Mouse (Mus musculus) cortical plate, adult 2 months (tissue): ENCODE measurements around the gene Stn1. TPM values are rescaled to one million over a fixed set of nuclear protein-coding genes. Genes with fewer than 3 reads are reported as not detected.

Experiments
- H3K27ac ChIP-seq: fragments of 200-500 bp; 2 replicates; pipeline ENCODE4 v1.5.1; 2012; ENCODE audit warnings: low read length, control low read depth, inconsistent platforms; ENCODE audit not compliant: insufficient read depth
- H3K4me1 ChIP-seq: fragments of 200-500 bp; 2 replicates; pipeline ENCODE4 v1.6.1; 2011; ENCODE audit warnings: low read length; ENCODE audit not compliant: control insufficient read depth, insufficient read depth
- H3K4me3 ChIP-seq: fragments of 200-500 bp; 2 replicates; pipeline ENCODE4 v1.5.1; 2011; ENCODE audit warnings: mild to moderate bottlenecking, low read length, control low read depth; ENCODE audit not compliant: insufficient read depth
- CTCF ChIP-seq: fragments of 200-500 bp; IDR thresholded peaks from 2 replicates; pipeline ENCODE4 v1.5.1; 2011; ENCODE audit warnings: mild to moderate bottlenecking, control low read depth, low read length; ENCODE audit not compliant: insufficient read depth; ENCODE audit errors: extremely low read depth
- POLR2A ChIP-seq: fragments of 200-500 bp; IDR thresholded peaks from 2 replicates; pipeline ENCODE4 v1.6.1; 2011; ENCODE audit warnings: mild to moderate bottlenecking, low read length, control low read depth; ENCODE audit not compliant: insufficient read depth; ENCODE audit errors: extremely low read depth
- polyA plus RNA-seq: library from polyadenylated mRNA; depleted of rRNA; stranded (reverse); fragments of >200 nt; gene quantifications from 2 replicates; pipeline ENCODE4 v1.2.3, GENCODE M21; 2012

The Stn1 gene
- polyA plus RNA-seq, 1 experiment, result 19.5 TPM

- TF ChIP-seq POLR2A (no peak), CTCF (no peak)
- H3K27ac ChIP-seq, result no peak overlapping the region
- no peak overlapping the region for H3K4me3 ChIP-seq
- H3K4me1 ChIP-seq, result no peaks in the 10 kb centered on the region
Observed at GRCm38 (mm10) chr19:47511958-47512357, 25.3 kb downstream of the Stn1 start.

GRCm38 (mm10) chr19:47511294-47511675 is 26.0 kb downstream of the Stn1 start:
- no peak overlapping the region for H3K4me3 ChIP-seq
- no peak overlapping the region for H3K27ac ChIP-seq
- no peaks in the 10 kb centered on the region; the same call in 1 of the 2 replicates for H3K4me1 ChIP-seq
- no peak for TF ChIP-seq CTCF
- TF ChIP-seq POLR2A, result no peak

GRCm38 (mm10) chr19:47510473-47511293 is 26.6 kb downstream of the Stn1 start:
- Histone ChIP-seq H3K4me1 (no peaks in the 10 kb centered on the region; the same call in 1 of the 2 replicates), H3K27ac (no peak overlapping the region), H3K4me3 (no peak overlapping the region)
- TF ChIP-seq POLR2A (no peak), CTCF (no peak)

GRCm38 (mm10) chr19:47510135-47510472 is 27.2 kb downstream of the Stn1 start:
- H3K4me3 ChIP-seq, result no peak overlapping the region
- TF ChIP-seq CTCF, result no peak
- no peak for TF ChIP-seq POLR2A
- H3K27ac ChIP-seq, result no peak overlapping the region
- H3K4me1 ChIP-seq, result no peaks in the 10 kb centered on the region; the same call in 1 of the 2 replicates

- Histone ChIP-seq H3K27ac (no peak overlapping the region), H3K4me1 (no peaks in the 10 kb centered on the region; the same call in 1 of the 2 replicates), H3K4me3 (no peak overlapping the region)
- TF ChIP-seq POLR2A (no peak), CTCF (no peak)
Observed at GRCm38 (mm10) chr19:47508771-47509281, 28.5 kb downstream of the Stn1 start.

- Histone ChIP-seq H3K27ac (no peak overlapping the region), H3K4me1 (no peaks in the 10 kb centered on the region; the same call in 1 of the 2 replicates), H3K4me3 (peak overlapping the region; percentile 55; the same call in 1 of the 2 replicates)
- TF ChIP-seq POLR2A (no peak), CTCF (no peak)
Observed at GRCm38 (mm10) chr19:47508191-47508590, 29.1 kb downstream of the Stn1 start.

- Histone ChIP-seq H3K27ac (no peak overlapping the region), H3K4me3 (peak overlapping the region; percentile 55), H3K4me1 (no peaks in the 10 kb centered on the region; the same call in 1 of the 2 replicates)
- TF ChIP-seq CTCF, result peak; percentile 88
- 0 out of 2 replicates have a peak, but pooled peaks have one; percentile 19 for TF ChIP-seq POLR2A
Observed at GRCm38 (mm10) chr19:47507128-47508121, 29.9 kb downstream of the Stn1 start.

- no peak overlapping the region for H3K4me3 ChIP-seq
- TF ChIP-seq CTCF (peak; percentile 20; the same call in 1 of the 2 replicates), POLR2A (no peak)
- H3K27ac ChIP-seq, result no peak overlapping the region
- H3K4me1 ChIP-seq, result peaks cover 3% of the 10 kb centered on the region
Observed at GRCm38 (mm10) chr19:47503625-47504024, 33.7 kb downstream of the Stn1 start.

- TF ChIP-seq POLR2A, result no peak
- TF ChIP-seq CTCF, result peak; percentile 47; the same call in 1 of the 2 replicates
Observed at GRCm38 (mm10) chr19:47502563-47502962, 34.7 kb downstream of the Stn1 start.

More at GRCm38 (mm10) chr19:47502563-47502962, 34.7 kb downstream of the Stn1 start:
- Histone ChIP-seq H3K4me1 (peaks cover 3% of the 10 kb centered on the region), H3K27ac (no peak overlapping the region), H3K4me3 (no peak overlapping the region)
